Mouse (Mus musculus) G1E-ER4 (cell line): ENCODE data around the gene F2r. TPM values are rescaled to one million over a fixed set of nuclear protein-coding genes. Genes with fewer than 3 reads are reported as not detected.

Experiments
- GATA1 ChIP-seq: IDR thresholded peaks from one replicate; pipeline ENCODE4 v1.8.0; 2012; ENCODE audit warnings: low read length, inconsistent platforms
- polyA plus RNA-seq: library from polyadenylated mRNA; stranded (reverse); fragments of >175 nt; gene quantifications from 2 replicates; pipeline ENCODE4 v1.2.3, GENCODE M21; 2012

Gene F2r
- polyA plus RNA-seq, 1 experiment: not detected

GRCm38 (mm10) chr13:95583237-95584189 lies 34.8 kb downstream of the F2r start:
- no peak for TF ChIP-seq GATA1

GRCm38 (mm10) chr13:95581850-95582249 lies 36.4 kb downstream of the F2r start:
- TF ChIP-seq GATA1: no peak

GRCm38 (mm10) chr13:95578016-95578697 lies 40.1 kb downstream of the F2r start:
- no peak for TF ChIP-seq GATA1

- no peak for TF ChIP-seq GATA1
These were observed 47.4 kb downstream of the F2r start for GRCm38 (mm10) chr13:95570877-95571276.

- no peak for TF ChIP-seq GATA1
These were observed 49.0 kb downstream of the F2r start for GRCm38 (mm10) chr13:95569326-95569725.

GRCm38 (mm10) chr13:95568336-95568735 lies 50.0 kb downstream of the F2r start:
- TF ChIP-seq GATA1: no peak

- no peak for TF ChIP-seq GATA1
These were observed 51.3 kb downstream of the F2r start for GRCm38 (mm10) chr13:95566841-95567551.

- no peak for TF ChIP-seq GATA1
These were observed 54.6 kb downstream of the F2r start for GRCm38 (mm10) chr13:95563693-95564092.

- no peak for TF ChIP-seq GATA1
These were observed 55.1 kb downstream of the F2r start for GRCm38 (mm10) chr13:95563066-95563610.

- no peak for TF ChIP-seq GATA1
These were observed 61.0 kb downstream of the F2r start for GRCm38 (mm10) chr13:95557326-95557725.

GRCm38 (mm10) chr13:95553885-95554492 lies 64.3 kb downstream of the F2r start:
- TF ChIP-seq GATA1: no peak

Other genes with a start within 250 kb of the F2r start
- gene Aggf1, start 243.1 kb downstream of the F2r start, polyA plus RNA-seq: 25.2 and 27.8 TPM in 2 replicates
- not detected in 2 replicates for gene Crhbp, start 173.6 kb downstream of the F2r start, polyA plus RNA-seq
- not detected in 2 replicates for gene S100z, start 139.8 kb downstream of the F2r start, polyA plus RNA-seq
- gene F2rl1, start 93.3 kb downstream of the F2r start, polyA plus RNA-seq: not detected in 2 replicates
- 0.05 TPM in 1 of 2 replicates, not detected in the other for gene F2rl2, start 78.4 kb upstream of the F2r start, polyA plus RNA-seq